Mouse (Mus musculus) gastrocnemius, postnatal 14 days (tissue): Measurements from ENCODE around the gene Tmem245. TPM values are rescaled to one million over a fixed set of nuclear protein-coding genes. Genes with fewer than 3 reads are reported as not detected.
A peak's percentile ranks its signal among the peaks of the same experiment; 100 is the strongest.

Source experiments
- DNase-seq: peaks from one replicate; pipeline ENCODE4 v3.0.0; 2021; ENCODE audit warnings: mixed read lengths
- intact Hi-C: fragments of 180-260 bp; cut with DNase I; formaldehyde crosslinking; loops from one replicate; pipeline ENCODE4 v1.15.1; 2025; ENCODE audit warnings: low total_unique reads
- microRNA-seq, 2 experiments: library from miRNA; unstranded; fragments of <30 nt; microRNA quantifications; one replicate each; pipeline ENCODE4 v1.2.0; 2021
- total RNA-seq, 2 experiments: library from RNA; stranded (reverse); gene quantifications; 2 replicates each; pipeline ENCODE4 v1.2.3; 2021

Gene Tmem245
- total RNA-seq, 2 experiments from 2014 or later, result 16.9 to 17.5 TPM

GRCm38 (mm10) chr4:56837661-56838060 lies 109.6 kb downstream of the Tmem245 start:
- DNase-seq, result no peak
- intact Hi-C loops, result no loop called here

GRCm38 (mm10) chr4:56831998-56832397 lies 115.2 kb downstream of the Tmem245 start:
- intact Hi-C loops, result no loop called here
- DNase-seq, result no peak

- DNase-seq, result no peak
- intact Hi-C loops, result no loop called here
Measured at GRCm38 (mm10) chr4:56831013-56831609, 116.1 kb downstream of the Tmem245 start.

GRCm38 (mm10) chr4:56829511-56829921 lies 117.7 kb downstream of the Tmem245 start:
- intact Hi-C loops, result no loop called here
- DNase-seq, result peak; percentile 57

GRCm38 (mm10) chr4:56828932-56829331 lies 118.3 kb downstream of the Tmem245 start:
- intact Hi-C loops, result no loop called here
- DNase-seq, result no peak

- no peak for DNase-seq
- intact Hi-C loops, result no loop called here
Measured at GRCm38 (mm10) chr4:56824231-56824630, 123.0 kb downstream of the Tmem245 start.

- no peak for DNase-seq
- intact Hi-C loops, result no loop called here
Measured at GRCm38 (mm10) chr4:56820017-56820550, 127.2 kb downstream of the Tmem245 start.

Small RNA genes lying within 50 kb of the gene (microRNA-seq; reads per million reads assigned to microRNA genes)
- gene Mir32, result 31.2 to 37.1 reads per million in 2 experiments

Other genes with a start within 250 kb of the Tmem245 start
- not detected for gene Gm26657, start 207.4 kb downstream of the Tmem245 start, total RNA-seq
- not detected for gene Actl7b, start 206.0 kb downstream of the Tmem245 start, total RNA-seq
- not detected for gene Actl7a, start 204.0 kb downstream of the Tmem245 start, total RNA-seq
- 10 to 100 TPM; 23.5 to 24.9 TPM for gene Elp1, start 145.1 kb downstream of the Tmem245 start, total RNA-seq
- 1 to 10 TPM; 2.3 to 2.4 TPM for gene Fam206a, start 145.1 kb downstream of the Tmem245 start, total RNA-seq
- 10 to 100 TPM; 10.5 to 12.5 TPM for gene Ctnnal1, start 82.2 kb downstream of the Tmem245 start, total RNA-seq
- gene Frrs1l, start 43.0 kb upstream of the Tmem245 start, total RNA-seq, result under 1 TPM; 0.04 to 0.11 TPM
- 1 to 10 TPM; 2.6 to 4.3 TPM for gene Epb41l4b, start 196.0 kb upstream of the Tmem245 start, total RNA-seq